Mouse (Mus musculus): ENCODE results near the gene Tmem102.

Tmem102 gene

GRCm38 (mm10) chr11:69758478-69758970, 46.9 kb downstream of the Tmem102 start, which contains the start of gene Polr2a:
TSS of gene Polr2a (minus strand) at chr11:69758637.
- DNase-seq (ENCODE audit: low read depth, low spot score), result peak; percentile 98

DNA sequence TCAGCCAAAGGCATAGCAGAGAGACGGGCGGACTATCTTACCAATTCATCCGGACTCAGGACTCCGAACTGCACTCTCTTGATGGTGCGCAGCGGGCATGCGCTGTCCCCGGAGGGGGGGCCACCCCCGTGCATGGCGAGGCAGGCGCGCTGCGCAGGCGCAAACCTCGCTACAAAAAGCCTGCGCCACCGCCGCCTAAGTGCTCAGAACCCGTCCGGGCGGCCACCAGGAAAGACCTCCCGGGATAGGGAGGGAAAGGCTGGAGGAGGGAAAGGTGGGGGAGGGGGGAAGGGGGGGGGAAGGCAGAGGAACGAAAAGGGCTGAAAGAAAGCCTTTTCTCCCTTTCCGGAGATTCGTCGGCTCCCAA, 47.4 kb downstream of the Tmem102 start:
- peak; percentile 71 for DNase-seq (ENCODE audit: low read depth, low spot score)

DNA sequence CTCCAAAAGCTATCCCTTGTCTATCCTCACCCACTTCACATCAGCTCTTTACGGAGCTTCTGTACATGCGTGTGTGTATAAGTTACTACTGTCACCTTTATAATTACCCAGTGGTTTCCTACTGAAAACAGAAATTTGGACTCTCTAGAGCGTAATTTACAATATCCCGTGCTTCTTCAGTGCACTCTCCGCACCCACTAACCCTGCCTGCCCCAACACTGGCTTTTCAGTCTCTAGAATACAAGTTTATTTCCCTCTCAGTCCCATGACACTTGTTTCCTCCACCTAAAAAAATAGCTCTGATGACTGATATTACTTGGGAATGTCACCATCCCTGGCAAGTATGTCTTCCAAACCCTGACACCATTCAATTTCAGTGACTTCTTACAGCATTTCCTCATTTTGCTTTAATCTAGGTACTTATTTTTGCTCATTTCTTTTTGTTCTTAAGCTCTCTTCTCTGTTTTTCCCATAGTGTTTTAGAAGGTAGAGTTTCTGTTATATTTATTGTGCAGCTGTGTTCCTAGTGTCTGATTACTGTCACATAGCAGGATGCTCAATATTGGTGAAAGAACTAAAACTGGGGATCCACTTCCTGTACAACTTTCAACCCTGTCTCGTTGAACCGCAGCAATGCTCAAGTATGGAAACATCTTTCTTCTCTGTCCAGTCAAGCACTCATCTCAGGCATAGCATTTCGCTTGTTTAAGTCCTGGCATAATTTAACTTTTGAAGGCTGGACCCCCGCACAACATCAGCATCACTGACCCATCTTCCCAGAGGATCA, 47.9 kb downstream of the Tmem102 start:
- no peak for DNase-seq (ENCODE audit: low read depth, low spot score)

DNA sequence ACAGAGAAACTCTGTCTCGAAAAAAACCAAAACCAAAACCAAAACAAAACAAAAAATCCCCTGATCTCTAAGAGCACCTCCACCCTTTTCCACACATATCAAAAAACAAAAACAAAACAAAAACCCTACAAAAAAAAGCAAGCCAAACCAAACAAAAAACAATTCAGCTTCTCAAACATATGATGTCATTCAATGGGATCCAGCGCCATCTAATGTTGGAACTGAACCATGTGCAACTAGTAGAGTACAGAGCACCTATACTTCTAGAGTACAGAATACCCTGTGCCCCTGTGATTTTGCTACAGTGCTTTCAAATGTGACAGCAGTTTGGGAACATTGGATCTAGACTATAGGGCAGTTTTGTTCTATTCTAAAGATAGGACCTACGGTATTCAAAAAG, 50.7 kb downstream of the Tmem102 start:
- DNase-seq (ENCODE audit: low read depth, low spot score), result no peak

DNA sequence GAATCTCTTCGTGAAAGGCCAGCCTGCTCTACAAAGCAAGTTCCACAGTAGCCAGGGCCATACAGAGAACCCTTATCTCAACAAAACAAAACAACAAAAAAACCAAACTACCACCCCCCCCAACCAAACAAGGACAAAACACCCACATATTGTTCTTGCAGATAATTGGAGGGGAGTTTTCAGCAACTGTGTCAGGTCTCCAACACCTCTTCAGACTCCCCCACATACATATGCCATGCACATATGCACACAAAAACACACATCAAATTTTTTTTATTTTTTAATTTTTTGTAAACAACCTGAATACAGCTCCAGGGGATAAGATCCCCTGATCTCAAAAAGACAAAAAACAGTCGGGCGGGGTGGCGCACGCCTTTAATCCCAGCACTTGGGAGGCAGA, 51.2 kb downstream of the Tmem102 start:
- DNase-seq (ENCODE audit: low read depth, low spot score), result no peak

Measured in WW6 (cell line).